11 mouse cellular contexts compared by ENCODE assay signal in genomic region chr2:57145646-57146421, GRCm38 (mm10).
"Had no signal": no experiment of that assay in that cellular context is flagged by ENCODE, and none has a peak within 500 bp of the region (broad histone marks: within the 10 kb centered on the region; RNA-seq: fewer than 3 reads in every experiment).

No protein-coding gene starts in this region.

- H3K27ac ChIP-seq: liver, embryonic 13.5 days had no signal

- H3K4me1 ChIP-seq: liver, embryonic 13.5 days had no signal

- H3K9ac ChIP-seq: liver, embryonic 13.5 days had no signal

- H3K9me3 ChIP-seq: liver, embryonic 13.5 days had no signal

- H3K4me3 ChIP-seq: liver, embryonic 13.5 days had no signal

- H3K36me3 ChIP-seq: liver, embryonic 13.5 days had no signal

- H3K27me3 ChIP-seq: liver, embryonic 13.5 days had no signal

- DNase-seq: kidney, adult 8-10 months; kidney, postnatal 14 days; kidney, postnatal 4 days; liver, embryonic 13.5 days; lung, adult 2 months; lung, postnatal 14 days; lung, postnatal 4 days; midbrain, embryonic 14.5 days; thymus, adult 18-20 months; thymus, postnatal 36 days had no signal

- H3K4me2 ChIP-seq: liver, embryonic 13.5 days; midbrain, embryonic 11.5 days had no signal
